Mouse (Mus musculus) G1E (cell line): ENCODE measurements around the gene Praf2.

Source experiments
- CTCF ChIP-seq: IDR thresholded peaks from 2 replicates; pipeline ENCODE4 v1.5.1; 2012; ENCODE audit warnings: low read depth, low read length, inconsistent platforms, mixed read lengths
- POLR2AphosphoS5 ChIP-seq: IDR thresholded peaks from 2 replicates; pipeline ENCODE4 v1.6.1; 2012; ENCODE audit warnings: low read depth, low read length, inconsistent platforms; ENCODE audit not compliant: insufficient replicate concordance
- TAL1 ChIP-seq: conservative IDR thresholded peaks from 2 replicates; pipeline ENCODE4 v1.6.1; 2012; ENCODE audit warnings: low read depth, low read length, inconsistent platforms, mixed read lengths

GRCm38 (mm10) chrX:7762921-7763197 lies 34.6 kb downstream of the Praf2 start:
- TF ChIP-seq POLR2AphosphoS5 (no peak), CTCF (no peak), TAL1 (no peak)
